Mouse (Mus musculus): ENCODE measurements around the gene Nhlh2. TPM values are rescaled to one million over a fixed set of nuclear protein-coding genes. Genes with fewer than 3 reads are reported as not detected.
A peak's percentile ranks its signal among the peaks of the same experiment; 100 is the strongest.

The Nhlh2 gene
- 18.4 and 20.5 TPM in 2 replicates for polyA plus RNA-seq (2014; fragmentation: Nextera tagmentation; extraction: Ambion mirVana)

DNA sequence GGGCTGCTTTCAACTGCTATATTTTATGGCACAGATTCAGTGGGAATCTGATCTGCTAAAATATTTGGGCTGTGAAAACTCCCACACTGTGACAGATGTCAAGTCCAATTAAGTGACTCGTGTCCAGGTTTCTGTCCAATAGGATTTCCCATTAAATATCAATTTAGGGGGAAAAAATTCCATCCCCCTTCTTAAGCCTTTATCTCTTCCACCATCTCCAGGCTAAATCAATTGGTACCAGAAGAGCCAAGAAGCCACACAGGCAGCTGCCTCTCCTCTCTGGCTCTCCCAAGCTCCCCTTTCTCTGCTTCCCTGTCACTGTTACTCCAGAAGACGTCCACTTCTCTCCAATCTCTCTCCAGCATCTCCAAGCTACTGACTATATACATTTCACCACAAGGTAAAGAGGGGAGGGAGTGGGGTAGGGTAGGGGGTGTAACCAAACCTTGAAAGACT, at the start of gene Nhlh2:
TSS of gene Nhlh2 (plus strand) at position 151 of the 456 bp plus-strand sequence.
- H3K36me3 ChIP-seq (ENCODE audit: control insufficient read depth, insufficient read depth, low read length) = no peaks in the 10 kb centered on the region
- H3K4me1 ChIP-seq (ENCODE audit: control insufficient read depth, insufficient read depth, low read length) = peaks cover 8% of the 10 kb centered on the region; the same call in 1 of the 2 replicates
- ATAC-seq (peak; percentile 48; the same call in 1 of the 2 replicates), DNase-seq (ENCODE audit: low spot score) (peak; percentile 69)
- H3K9ac ChIP-seq (ENCODE audit: low read length) = peak within 1 kb of the TSS; percentile 83
- peak within 1 kb of the TSS; percentile 41 for H3K4me3 ChIP-seq (ENCODE audit: low read depth, low read length)
- H3K27me3 ChIP-seq (replicated peaks; ENCODE audit: control insufficient read depth, insufficient read depth, low read length) = peaks cover 26% of the 10 kb centered on the region
- H3K4me2 ChIP-seq (ENCODE audit: low read length) = peak within 1 kb of the TSS; percentile 63
- no peaks in the 10 kb centered on the region for H3K9me3 ChIP-seq (replicated peaks; ENCODE audit: control insufficient read depth, low read length)
- 18% methylated on average over 2 of the region's 2 CpGs for WGBS
- peak within 1 kb of the TSS; percentile 49; the same call in 1 of the 2 replicates for H3K27ac ChIP-seq (ENCODE audit: low read depth, low read length)

DNA sequence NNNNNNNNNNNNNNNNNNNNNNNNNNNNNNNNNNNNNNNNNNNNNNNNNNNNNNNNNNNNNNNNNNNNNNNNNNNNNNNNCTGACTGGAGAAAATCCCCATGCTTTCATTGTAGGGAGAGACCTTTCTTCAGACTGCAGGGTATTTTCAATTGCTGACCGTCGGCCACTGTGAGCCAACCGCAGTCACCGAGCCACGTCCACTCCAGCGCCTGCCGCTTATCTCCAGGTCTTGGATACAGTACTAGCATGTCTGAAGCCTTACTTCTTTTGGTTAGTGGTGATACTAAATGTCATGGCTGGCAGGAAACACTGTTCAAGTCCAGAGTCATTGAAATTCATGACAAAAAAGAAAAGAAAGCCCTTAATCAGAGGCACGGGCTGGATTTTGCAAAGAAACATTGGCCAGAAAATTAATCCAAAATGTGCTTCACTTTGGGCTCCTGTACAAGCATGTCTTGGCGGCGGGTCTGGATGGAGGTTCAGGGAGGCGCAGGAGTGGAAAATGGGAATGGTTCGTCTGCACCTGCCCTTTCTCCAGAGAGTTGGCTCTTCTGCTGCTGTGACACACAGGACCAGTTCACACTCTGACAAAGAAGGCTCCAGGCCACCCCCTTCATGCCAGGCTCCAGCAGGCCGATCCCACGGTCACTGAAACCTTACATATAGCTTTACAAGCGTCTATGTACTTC, 48.6 kb upstream of the Nhlh2 start:
- no peaks in the 10 kb centered on the region for H3K9me3 ChIP-seq (replicated peaks; ENCODE audit: control insufficient read depth, low read length)
- no peak overlapping the region for H3K4me2 ChIP-seq (ENCODE audit: low read length)
- H3K9ac ChIP-seq (ENCODE audit: low read length) = no peak overlapping the region
- H3K4me1 ChIP-seq (ENCODE audit: control insufficient read depth, insufficient read depth, low read length) = peaks cover 21% of the 10 kb centered on the region; the same call in 1 of the 2 replicates
- ATAC-seq (no peak), DNase-seq (ENCODE audit: low spot score) (no peak)
- H3K36me3 ChIP-seq (ENCODE audit: control insufficient read depth, insufficient read depth, low read length) = no peaks in the 10 kb centered on the region
- H3K27me3 ChIP-seq (replicated peaks; ENCODE audit: control insufficient read depth, insufficient read depth, low read length) = no peaks in the 10 kb centered on the region
- 77% methylated on average over 15 of the region's 15 CpGs for WGBS
- no peak overlapping the region for H3K27ac ChIP-seq (ENCODE audit: low read depth, low read length)
- no peak overlapping the region for H3K4me3 ChIP-seq (ENCODE audit: low read depth, low read length)

DNA sequence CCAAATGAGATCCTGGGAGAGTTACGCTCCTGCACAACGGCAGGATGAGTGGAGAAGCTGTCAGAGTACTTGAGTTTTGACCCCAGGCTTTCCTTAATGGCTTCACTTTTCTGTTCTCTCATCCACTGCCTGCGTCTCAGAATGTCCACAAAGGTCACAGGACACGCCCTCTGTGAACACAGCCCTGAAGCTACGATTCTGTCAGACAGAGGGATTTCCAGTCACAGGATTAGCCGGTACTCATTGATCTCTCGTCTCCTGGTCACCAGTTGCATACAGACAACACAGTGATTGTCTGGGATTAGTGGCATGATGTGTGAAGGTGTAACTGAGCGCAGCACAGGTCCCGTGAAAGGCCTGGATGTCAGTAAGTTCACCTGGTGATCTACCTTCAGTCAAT, 46.4 kb upstream of the Nhlh2 start:
- H3K27ac ChIP-seq (ENCODE audit: low read depth, low read length) = no peak overlapping the region
- H3K36me3 ChIP-seq (ENCODE audit: control insufficient read depth, insufficient read depth, low read length) = no peaks in the 10 kb centered on the region
- no peaks in the 10 kb centered on the region for H3K9me3 ChIP-seq (replicated peaks; ENCODE audit: control insufficient read depth, low read length)
- H3K4me3 ChIP-seq (ENCODE audit: low read depth, low read length) = no peak overlapping the region
- H3K4me2 ChIP-seq (ENCODE audit: low read length) = no peak overlapping the region
- ATAC-seq (no peak), DNase-seq (ENCODE audit: low spot score) (no peak)
- 29% methylated on average over 9 of the region's 9 CpGs for WGBS
- H3K9ac ChIP-seq (ENCODE audit: low read length) = no peak overlapping the region
- H3K4me1 ChIP-seq (ENCODE audit: control insufficient read depth, insufficient read depth, low read length) = peaks cover 21% of the 10 kb centered on the region; the same call in 1 of the 2 replicates
- no peaks in the 10 kb centered on the region for H3K27me3 ChIP-seq (replicated peaks; ENCODE audit: control insufficient read depth, insufficient read depth, low read length)

DNA sequence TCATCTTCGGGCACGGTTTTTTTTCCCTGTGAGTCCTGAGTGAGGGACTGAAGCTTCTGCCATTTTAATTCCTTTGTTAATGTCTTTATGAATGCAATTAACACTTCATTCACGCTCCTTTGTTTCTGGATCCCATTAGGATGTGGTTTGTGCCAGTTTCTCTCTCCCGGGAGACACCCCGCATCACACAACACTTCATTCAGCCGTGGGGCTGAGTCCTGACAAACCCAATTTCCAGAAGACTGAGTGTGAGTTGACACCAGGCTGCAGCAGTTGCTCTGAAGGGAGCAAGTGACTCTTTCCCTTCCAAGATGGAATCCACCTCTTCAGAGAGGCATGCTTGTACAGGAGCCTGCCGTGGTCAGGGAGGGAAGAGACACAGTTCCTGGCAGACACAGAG, 45.5 kb upstream of the Nhlh2 start:
- no peak overlapping the region for H3K27ac ChIP-seq (ENCODE audit: low read depth, low read length)
- WGBS = 22% methylated on average over 7 of the region's 7 CpGs
- no peaks in the 10 kb centered on the region for H3K36me3 ChIP-seq (ENCODE audit: control insufficient read depth, insufficient read depth, low read length)
- H3K9me3 ChIP-seq (replicated peaks; ENCODE audit: control insufficient read depth, low read length) = no peaks in the 10 kb centered on the region
- peak; percentile 19; the same call in 1 of the 2 replicates for ATAC-seq
- H3K4me1 ChIP-seq (ENCODE audit: control insufficient read depth, insufficient read depth, low read length) = peaks cover 19% of the 10 kb centered on the region; the same call in 1 of the 2 replicates
- H3K4me3 ChIP-seq (ENCODE audit: low read depth, low read length) = no peak overlapping the region
- no peaks in the 10 kb centered on the region for H3K27me3 ChIP-seq (replicated peaks; ENCODE audit: control insufficient read depth, insufficient read depth, low read length)
- no peak overlapping the region for H3K9ac ChIP-seq (ENCODE audit: low read length)
- DNase-seq (ENCODE audit: low spot score) = peak; percentile 73
- H3K4me2 ChIP-seq (ENCODE audit: low read length) = no peak overlapping the region

DNA sequence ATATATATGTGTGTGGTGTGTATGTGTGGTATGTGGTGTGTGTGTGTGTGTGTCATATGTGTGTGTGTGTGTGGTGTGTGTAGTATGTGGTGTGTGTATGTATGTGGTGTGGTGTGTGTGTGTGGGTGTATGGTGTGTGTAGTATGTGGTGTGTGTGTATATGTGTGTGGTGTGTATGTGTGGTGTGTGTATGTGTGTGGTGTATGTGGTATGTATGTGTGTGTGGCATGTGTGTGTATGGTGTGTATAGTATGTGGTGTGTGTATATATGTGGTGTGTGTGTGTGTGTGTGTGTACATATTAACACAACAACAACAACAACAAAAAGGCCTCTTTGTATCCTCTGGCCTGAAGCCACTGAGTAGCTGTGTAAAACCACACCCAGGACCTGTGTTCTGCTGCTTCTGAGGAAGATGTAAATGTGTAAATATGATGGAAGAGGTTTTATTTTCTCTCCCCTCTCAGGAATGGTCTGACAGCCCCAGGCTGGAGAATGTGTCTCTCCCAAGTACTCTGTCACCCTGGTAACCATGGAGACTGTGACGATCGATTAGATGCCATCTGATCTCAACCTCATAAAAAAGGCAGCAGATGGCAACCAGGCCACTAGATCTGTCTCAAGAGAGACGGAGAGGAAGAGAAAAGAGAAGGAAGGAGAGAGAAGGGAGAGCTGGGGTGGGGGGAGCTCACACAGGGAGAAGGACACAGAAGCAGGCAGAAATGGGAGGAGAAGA, 42.9 kb upstream of the Nhlh2 start:
- Histone ChIP-seq H3K4me1 (ENCODE audit: control insufficient read depth, insufficient read depth, low read length) (peaks cover 15% of the 10 kb centered on the region; the same call in 1 of the 2 replicates), H3K4me2 (ENCODE audit: low read length) (no peak overlapping the region), H3K27me3 (replicated peaks; ENCODE audit: control insufficient read depth, insufficient read depth, low read length) (no peaks in the 10 kb centered on the region), H3K9me3 (replicated peaks; ENCODE audit: control insufficient read depth, low read length) (no peaks in the 10 kb centered on the region), H3K36me3 (ENCODE audit: control insufficient read depth, insufficient read depth, low read length) (no peaks in the 10 kb centered on the region), H3K27ac (ENCODE audit: low read depth, low read length) (peak overlapping the region; percentile 71; the same call in 1 of the 2 replicates), H3K4me3 (ENCODE audit: low read depth, low read length) (no peak overlapping the region), H3K9ac (ENCODE audit: low read length) (no peak overlapping the region; the same call in 1 of the 2 replicates)
- ATAC-seq (peak; percentile 54; the same call in 1 of the 2 replicates), DNase-seq (ENCODE audit: low spot score) (peak; percentile 56)
- WGBS = 33% methylated on average over 3 of the region's 3 CpGs

DNA sequence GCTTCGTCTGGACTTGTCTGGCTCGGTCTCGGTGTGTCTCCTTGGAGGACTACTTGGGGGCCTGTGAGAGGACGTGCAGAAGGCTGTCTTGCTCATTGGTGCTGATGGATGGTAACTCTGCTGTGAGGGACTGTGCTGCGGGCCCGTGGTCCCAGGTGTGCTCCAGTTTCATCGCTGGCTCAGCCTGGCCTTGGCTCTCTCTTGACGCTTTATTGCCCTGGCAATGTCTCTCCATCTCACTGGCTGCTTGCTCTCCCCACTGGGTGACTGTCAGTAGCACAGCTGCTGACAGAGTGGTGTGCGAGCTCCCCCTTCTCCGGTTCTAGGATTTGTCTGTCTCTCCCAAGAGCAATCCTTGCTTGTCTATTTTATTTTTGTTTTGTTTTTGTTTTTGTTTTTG, 34.5 kb upstream of the Nhlh2 start:
- DNase-seq (ENCODE audit: low spot score) = no peak
- H3K4me2 ChIP-seq (ENCODE audit: low read length) = no peak overlapping the region
- WGBS = 89% methylated on average over 10 of the region's 10 CpGs
- H3K4me1 ChIP-seq (ENCODE audit: control insufficient read depth, insufficient read depth, low read length) = no peaks in the 10 kb centered on the region
- H3K4me3 ChIP-seq (ENCODE audit: low read depth, low read length) = no peak overlapping the region
- H3K27ac ChIP-seq (ENCODE audit: low read depth, low read length) = no peak overlapping the region
- no peak overlapping the region for H3K9ac ChIP-seq (ENCODE audit: low read length)
- H3K9me3 ChIP-seq (replicated peaks; ENCODE audit: control insufficient read depth, low read length) = no peaks in the 10 kb centered on the region
- H3K27me3 ChIP-seq (replicated peaks; ENCODE audit: control insufficient read depth, insufficient read depth, low read length) = no peaks in the 10 kb centered on the region
- no peaks in the 10 kb centered on the region for H3K36me3 ChIP-seq (ENCODE audit: control insufficient read depth, insufficient read depth, low read length)
- no peak for ATAC-seq

DNA sequence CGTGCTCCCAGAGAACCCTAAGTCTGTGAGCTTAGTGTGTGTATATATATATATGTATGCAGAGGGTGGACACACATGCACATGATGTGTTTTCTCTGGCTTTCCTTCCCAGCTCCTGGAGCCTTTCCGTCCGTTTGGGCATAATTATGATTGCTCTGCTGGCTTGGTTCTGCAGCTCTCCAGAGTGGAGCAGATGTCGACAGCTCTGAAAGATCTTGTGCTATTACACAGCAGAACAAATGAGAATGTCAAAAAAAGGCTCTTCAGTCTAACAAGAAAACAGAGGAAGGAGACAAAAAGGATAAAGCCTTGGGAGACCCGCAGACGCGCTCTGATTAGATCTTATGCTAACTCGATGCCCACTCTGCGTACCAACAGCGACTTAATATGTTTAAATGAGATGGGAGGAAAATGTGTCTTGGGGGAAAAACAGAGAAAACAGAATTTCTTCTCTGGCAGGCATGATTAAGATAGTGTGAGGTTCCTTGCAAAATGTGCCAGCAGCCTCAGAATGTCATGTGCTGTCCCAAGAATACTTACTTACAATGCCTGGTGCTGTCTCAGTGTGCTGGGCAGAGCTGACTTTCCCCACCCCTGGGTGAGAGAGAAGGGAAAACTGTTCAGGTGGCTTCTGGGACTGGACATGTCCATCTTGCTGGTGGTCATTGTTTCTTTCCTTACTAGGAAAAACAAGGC, 31.4 kb upstream of the Nhlh2 start:
- Histone ChIP-seq H3K36me3 (ENCODE audit: control insufficient read depth, insufficient read depth, low read length) (no peaks in the 10 kb centered on the region), H3K27me3 (replicated peaks; ENCODE audit: control insufficient read depth, insufficient read depth, low read length) (no peaks in the 10 kb centered on the region), H3K27ac (ENCODE audit: low read depth, low read length) (peak overlapping the region; percentile 14; the same call in 1 of the 2 replicates), H3K4me1 (ENCODE audit: control insufficient read depth, insufficient read depth, low read length) (no peaks in the 10 kb centered on the region), H3K4me3 (ENCODE audit: low read depth, low read length) (no peak overlapping the region), H3K4me2 (ENCODE audit: low read length) (no peak overlapping the region), H3K9ac (ENCODE audit: low read length) (no peak overlapping the region), H3K9me3 (replicated peaks; ENCODE audit: control insufficient read depth, low read length) (no peaks in the 10 kb centered on the region)
- ATAC-seq (no peak), DNase-seq (ENCODE audit: low spot score) (peak; percentile 36)
- WGBS = 71% methylated on average over 10 of the region's 10 CpGs

DNA sequence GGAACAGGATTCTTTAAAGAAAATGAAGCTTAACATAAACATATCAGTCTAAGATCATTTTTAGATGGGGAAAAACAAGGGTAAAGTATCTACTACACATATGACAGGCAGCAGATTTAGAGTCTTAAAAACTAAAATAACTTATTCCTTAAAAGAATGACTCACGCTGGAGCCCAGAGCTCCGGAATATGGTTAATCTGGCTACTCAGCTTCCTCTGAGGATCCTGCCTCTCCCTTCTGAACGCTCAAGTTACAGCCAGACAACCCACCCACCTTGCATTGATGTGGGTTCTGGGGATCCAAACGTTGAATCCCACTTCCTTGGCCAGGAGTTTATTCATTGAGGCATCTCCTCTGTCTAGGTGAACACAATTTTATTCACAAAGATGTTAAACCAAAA, 26.0 kb upstream of the Nhlh2 start:
- H3K9me3 ChIP-seq (replicated peaks; ENCODE audit: control insufficient read depth, low read length) = no peaks in the 10 kb centered on the region
- no peak for DNase-seq (ENCODE audit: low spot score)

More for the DNA sequence above, 26.0 kb upstream of the Nhlh2 start:
- Histone ChIP-seq H3K4me1 (ENCODE audit: control insufficient read depth, insufficient read depth, low read length) (no peaks in the 10 kb centered on the region), H3K4me2 (ENCODE audit: low read length) (no peak overlapping the region), H3K27ac (ENCODE audit: low read depth, low read length) (no peak overlapping the region), H3K27me3 (replicated peaks; ENCODE audit: control insufficient read depth, insufficient read depth, low read length) (no peaks in the 10 kb centered on the region), H3K36me3 (ENCODE audit: control insufficient read depth, insufficient read depth, low read length) (no peaks in the 10 kb centered on the region), H3K9ac (ENCODE audit: low read length) (no peak overlapping the region), H3K4me3 (ENCODE audit: low read depth, low read length) (no peak overlapping the region)
- ATAC-seq = no peak
- 64% methylated on average over 4 of the region's 4 CpGs for WGBS
